Mouse (Mus musculus) C2C12 (cell line): ENCODE measurements around the gene Zbtb32. TPM values are rescaled to one million over a fixed set of nuclear protein-coding genes. Genes with fewer than 3 reads are reported as not detected.

Experiments
- H3K27me3 ChIP-seq: one replicate; pipeline ENCODE4 v1.6.1; 2011; ENCODE audit not compliant: control insufficient read depth, insufficient read depth, insufficient read length
- H3K36me3 ChIP-seq: one replicate; pipeline ENCODE4 v1.6.1; 2011; ENCODE audit not compliant: control insufficient read depth, insufficient read depth
- H3K4me3 ChIP-seq: one replicate; pipeline ENCODE4 v1.5.1; 2011; ENCODE audit warnings: mild to moderate bottlenecking, control low read depth; ENCODE audit not compliant: poor library complexity, insufficient read depth, severe bottlenecking
- H3K79me2 ChIP-seq: one replicate; pipeline ENCODE4 v1.6.1; 2011; ENCODE audit not compliant: control insufficient read depth, insufficient read depth
- H3K79me3 ChIP-seq: one replicate; pipeline ENCODE4 v1.6.1; 2011; ENCODE audit warnings: low read depth, control low read depth
- H3ac ChIP-seq: one replicate; pipeline ENCODE3; 2011; ENCODE audit warnings: low read depth; ENCODE audit not compliant: control insufficient read depth, insufficient read length
- CEBPB ChIP-seq: IDR thresholded peaks from one replicate; pipeline ENCODE4 v1.6.1; 2011; ENCODE audit warnings: low read depth, mild to moderate bottlenecking, control low read depth, moderate library complexity
- CTCF ChIP-seq: IDR thresholded peaks from one replicate; pipeline ENCODE4 v1.5.1; 2011; ENCODE audit not compliant: control insufficient read depth, insufficient read depth, insufficient read length
- FOSL1 ChIP-seq: IDR thresholded peaks from one replicate; pipeline ENCODE4 v1.8.0; 2011; ENCODE audit warnings: mild to moderate bottlenecking, low read length; ENCODE audit not compliant: poor library complexity, insufficient read depth, severe bottlenecking
- MAX ChIP-seq: IDR thresholded peaks from one replicate; pipeline ENCODE4 v1.6.1; 2011; ENCODE audit warnings: mild to moderate bottlenecking, control low read depth
- MYOD1 ChIP-seq: IDR thresholded peaks from one replicate; pipeline ENCODE4 v1.6.1; 2011; ENCODE audit warnings: low read depth; ENCODE audit not compliant: control insufficient read depth, insufficient read length
- MYOG ChIP-seq: IDR thresholded peaks from one replicate; pipeline ENCODE4 v1.6.1; 2011; ENCODE audit not compliant: control insufficient read depth, insufficient read length; ENCODE audit errors: extremely low read depth
- USF1 ChIP-seq: IDR thresholded peaks from one replicate; pipeline ENCODE4 v1.6.1; 2011; ENCODE audit warnings: low read depth, mild to moderate bottlenecking, control low read depth, moderate library complexity
- microRNA-seq: library from miRNA; unstranded; fragments of <30 nt; microRNA quantifications from one replicate; pipeline ENCODE4, GENCODE M21; 2019; ENCODE audit warnings: borderline microRNAs expressed
- polyA plus RNA-seq: library from polyadenylated mRNA; unstranded; fragments of >200 nt; fragmentation: generic; extraction: Trizol; gene quantifications from one replicate; pipeline ENCODE4 v1.2.1, GENCODE M21; 2012; ENCODE audit warnings: missing spikeins

Gene Zbtb32
- polyA plus RNA-seq, 1 experiment, result 0.05 TPM

- Histone ChIP-seq H3ac (no peak overlapping the region), H3K27me3 (no peaks in the 10 kb centered on the region), H3K4me3 (no peak overlapping the region), H3K79me3 (no peaks in the 10 kb centered on the region), H3K79me2 (peaks cover 8% of the 10 kb centered on the region), H3K36me3 (peaks cover 4% of the 10 kb centered on the region)
- TF ChIP-seq MYOD1 (no peak), CTCF (no peak), MAX (no peak), FOSL1 (no peak), MYOG (no peak)
Observed at GRCm38 (mm10) chr7:30550603-30551002, 48.1 kb downstream of the Zbtb32 start.

- H3K27me3 ChIP-seq, result no peaks in the 10 kb centered on the region
- H3K36me3 ChIP-seq, result peaks cover 4% of the 10 kb centered on the region
- no peak overlapping the region for H3K4me3 ChIP-seq
- H3K79me3 ChIP-seq, result no peaks in the 10 kb centered on the region
- H3K79me2 ChIP-seq, result peaks cover 8% of the 10 kb centered on the region
- H3ac ChIP-seq, result no peak overlapping the region
- no peak for TF ChIP-seq MYOG
- TF ChIP-seq CEBPB, result no peak
- no peak for TF ChIP-seq FOSL1
- TF ChIP-seq MAX, result no peak
- TF ChIP-seq MYOD1, result no peak
- no peak for TF ChIP-seq USF1
- TF ChIP-seq CTCF, result no peak
Observed at GRCm38 (mm10) chr7:30549880-30550279, 48.8 kb downstream of the Zbtb32 start.

- Histone ChIP-seq H3K4me3 (no peak overlapping the region), H3K36me3 (no peaks in the 10 kb centered on the region)
Observed at GRCm38 (mm10) chr7:30544327-30544726, 54.4 kb downstream of the Zbtb32 start.

GRCm38 (mm10) chr7:30540572-30540971, 58.1 kb downstream of the Zbtb32 start:
- no peaks in the 10 kb centered on the region for H3K27me3 ChIP-seq
- TF ChIP-seq MYOD1 (no peak), MYOG (no peak), MAX (no peak)
- no peak overlapping the region for H3ac ChIP-seq
- no peaks in the 10 kb centered on the region for H3K79me2 ChIP-seq
- no peaks in the 10 kb centered on the region for H3K79me3 ChIP-seq
- H3K4me3 ChIP-seq, result no peak overlapping the region
- no peaks in the 10 kb centered on the region for H3K36me3 ChIP-seq

More at GRCm38 (mm10) chr7:30544327-30544726, 54.4 kb downstream of the Zbtb32 start:
- TF ChIP-seq FOSL1 (no peak), USF1 (no peak), MYOG (no peak), CEBPB (no peak), MAX (no peak), MYOD1 (no peak), CTCF (no peak)
- H3K79me3 ChIP-seq, result no peaks in the 10 kb centered on the region
- no peak overlapping the region for H3ac ChIP-seq
- no peaks in the 10 kb centered on the region for H3K27me3 ChIP-seq
- H3K79me2 ChIP-seq, result no peaks in the 10 kb centered on the region

Small RNAs within 50 kb of the gene (microRNA-seq; reads per million reads assigned to microRNA genes)
- gene Gm38670, result 4.1 reads per million, percentile 50 among the genes with 10 or more reads in this experiment
- gene Mir3569, result 0.20 reads per million

Other genes starting within 250 kb of the Zbtb32 start
- gene Lrfn3, start 236.1 kb downstream of the Zbtb32 start, polyA plus RNA-seq, result 0.20 TPM
- not detected for gene Tyrobp, start 185.1 kb downstream of the Zbtb32 start, polyA plus RNA-seq
- gene Hcst, start 179.1 kb downstream of the Zbtb32 start, polyA plus RNA-seq, result not detected
- gene Nfkbid, start 177.2 kb downstream of the Zbtb32 start, polyA plus RNA-seq, result 0.04 TPM
- 0.29 TPM for gene Aplp1, start 153.4 kb downstream of the Zbtb32 start, polyA plus RNA-seq
- gene Kirrel2, start 141.2 kb downstream of the Zbtb32 start, polyA plus RNA-seq, result not detected
- 0.60 TPM for gene Nphs1, start 140.6 kb downstream of the Zbtb32 start, polyA plus RNA-seq
- gene Prodh2, start 105.3 kb downstream of the Zbtb32 start, polyA plus RNA-seq, result 0.02 TPM
- 2.4 TPM for gene Arhgap33, start 63.8 kb downstream of the Zbtb32 start, polyA plus RNA-seq
- 66.8 TPM for gene Hspb6, start 46.7 kb downstream of the Zbtb32 start, polyA plus RNA-seq
- gene Proser3, start 46.6 kb downstream of the Zbtb32 start, polyA plus RNA-seq, result 8.7 TPM
- 38.4 TPM for gene Lin37, start 39.1 kb downstream of the Zbtb32 start, polyA plus RNA-seq
- 63.6 TPM for gene U2af1l4, start 35.6 kb downstream of the Zbtb32 start, polyA plus RNA-seq
- gene Gm49396, start 35.6 kb downstream of the Zbtb32 start, polyA plus RNA-seq, result 0.73 TPM
- 173 TPM for gene Psenen, start 35.3 kb downstream of the Zbtb32 start, polyA plus RNA-seq
- gene Igflr1, start 33.5 kb downstream of the Zbtb32 start, polyA plus RNA-seq, result 0.56 TPM
- gene Kmt2b, start 10.2 kb downstream of the Zbtb32 start, polyA plus RNA-seq, result 14.4 TPM
- gene Upk1a, start 13.9 kb upstream of the Zbtb32 start, polyA plus RNA-seq, result 0.53 TPM
- gene Cox6b1, start 27.2 kb upstream of the Zbtb32 start, polyA plus RNA-seq, result 795 TPM
- gene Etv2, start 36.9 kb upstream of the Zbtb32 start, polyA plus RNA-seq, result not detected
- 110 TPM for gene Rbm42, start 51.4 kb upstream of the Zbtb32 start, polyA plus RNA-seq
- 25.9 TPM for gene Haus5, start 66.1 kb upstream of the Zbtb32 start, polyA plus RNA-seq
- not detected for gene Pmis2, start 72.7 kb upstream of the Zbtb32 start, polyA plus RNA-seq
- not detected for gene 2200002J24Rik, start 100.0 kb upstream of the Zbtb32 start, polyA plus RNA-seq
- gene Atp4a, start 113.3 kb upstream of the Zbtb32 start, polyA plus RNA-seq, result not detected
- gene Tmem147, start 130.6 kb upstream of the Zbtb32 start, polyA plus RNA-seq, result 168 TPM
- gene Gapdhs, start 144.8 kb upstream of the Zbtb32 start, polyA plus RNA-seq, result not detected
- 3.6 TPM for gene Sbsn, start 152.6 kb upstream of the Zbtb32 start, polyA plus RNA-seq
- not detected for gene Dmkn, start 164.8 kb upstream of the Zbtb32 start, polyA plus RNA-seq
- gene Krtdap, start 189.0 kb upstream of the Zbtb32 start, polyA plus RNA-seq, result not detected
- not detected for gene Ffar2, start 224.9 kb upstream of the Zbtb32 start, polyA plus RNA-seq